Mouse (Mus musculus): ENCODE results near the gene 4933416C03Rik. TPM values are rescaled to one million over a fixed set of nuclear protein-coding genes. Genes with fewer than 3 reads are reported as not detected.

Gene 4933416C03Rik
- polyA plus RNA-seq, 1 experiment from 2014 or later: not detected

Other genes with a start within 250 kb of the 4933416C03Rik start
- 0.16 and 0.27 TPM in 2 replicates for gene Ptprr, start 95.7 kb downstream of the 4933416C03Rik start, polyA plus RNA-seq (2014; fragmentation: Nextera tagmentation; extraction: Ambion mirVana)
- gene Ptprb, start 161.6 kb upstream of the 4933416C03Rik start, polyA plus RNA-seq (2014; fragmentation: Nextera tagmentation; extraction: Ambion mirVana): 4.4 and 6.3 TPM in 2 replicates

All from kidney, embryonic 14.5 days (tissue).